Mouse (Mus musculus) activated CD4-positive, CD25-positive, alpha-beta regulatory T cell, adult 4 months (primary cell): ENCODE data around the gene Ikbip. TPM values are rescaled to one million over a fixed set of nuclear protein-coding genes. Genes with fewer than 3 reads are reported as not detected.
A peak's percentile ranks its signal among the peaks of the same experiment; 100 is the strongest.

Experiments
- ATAC-seq: one replicate; pipeline ENCODE4 v1.8.0; 2017
- polyA plus RNA-seq, 2 experiments: library from polyadenylated mRNA; unstranded; fragments of 100-300 nt; shearing (Covaris generic); gene quantifications; one replicate each; pipeline ENCODE4 v1.2.1; 2017

The Ikbip gene
- polyA plus RNA-seq, 2 experiments from 2014 or later = 4.3 to 4.8 TPM

GRCm38 (mm10) chr10:91122646-91123045 lies 39.9 kb downstream of the Ikbip start:
- ATAC-seq = no peak

GRCm38 (mm10) chr10:91123281-91123827 lies 40.6 kb downstream of the Ikbip start:
- peak; percentile 29 for ATAC-seq

GRCm38 (mm10) chr10:91123828-91124822 lies 41.4 kb downstream of the Ikbip start, which contains the start of gene Slc25a3:
Gene Slc25a3 (minus strand): TSS chr10:91124059.
- ATAC-seq = peak; percentile 97

- no peak for ATAC-seq
Observed at GRCm38 (mm10) chr10:91126618-91127355, 44.0 kb downstream of the Ikbip start.

GRCm38 (mm10) chr10:91127395-91127794 lies 44.7 kb downstream of the Ikbip start:
- no peak for ATAC-seq

- ATAC-seq = no peak
Observed at GRCm38 (mm10) chr10:91128551-91129160, 45.9 kb downstream of the Ikbip start.

GRCm38 (mm10) chr10:91130792-91131191 lies 48.1 kb downstream of the Ikbip start:
- ATAC-seq = no peak

GRCm38 (mm10) chr10:91131565-91131964 lies 48.8 kb downstream of the Ikbip start:
- ATAC-seq = no peak

GRCm38 (mm10) chr10:91135302-91135972 lies 52.7 kb downstream of the Ikbip start:
- no peak for ATAC-seq

- ATAC-seq = no peak
Observed at GRCm38 (mm10) chr10:91137400-91137799, 54.7 kb downstream of the Ikbip start.

- ATAC-seq = peak; percentile 70
Observed at GRCm38 (mm10) chr10:91138317-91138716, 55.6 kb downstream of the Ikbip start.

- ATAC-seq = no peak
Observed at GRCm38 (mm10) chr10:91139148-91139766, 56.5 kb downstream of the Ikbip start.

GRCm38 (mm10) chr10:91141564-91141963 lies 58.8 kb downstream of the Ikbip start:
- peak; percentile 77 for ATAC-seq

GRCm38 (mm10) chr10:91142654-91143191 lies 60.0 kb downstream of the Ikbip start:
- ATAC-seq = no peak

- ATAC-seq = no peak
Observed at GRCm38 (mm10) chr10:91143313-91144230, 60.8 kb downstream of the Ikbip start.

GRCm38 (mm10) chr10:91145413-91145812 lies 62.7 kb downstream of the Ikbip start:
- no peak for ATAC-seq
